Mouse (Mus musculus) lung, postnatal 10 days (tissue): ENCODE results near the gene Stk11ip.
A peak's percentile ranks its signal among the peaks of the same experiment; 100 is the strongest.

Experiments used
- DNase-seq: peaks from one replicate; pipeline ENCODE4 v3.0.0; 2021

Stk11ip gene

GRCm38 (mm10) chr1:75504256-75505045, 16.9 kb upstream of the Stk11ip start:
- no peak for DNase-seq

GRCm38 (mm10) chr1:75505159-75505955, 16.0 kb upstream of the Stk11ip start:
- peak; percentile 80 for DNase-seq

- peak; percentile 88 for DNase-seq
These were observed 15.1 kb upstream of the Stk11ip start, which contains the start of gene Obsl1 for GRCm38 (mm10) chr1:75505956-75506831. Gene Obsl1 (minus strand): TSS chr1:75506452.

- no peak for DNase-seq
These were observed 14.3 kb upstream of the Stk11ip start, which contains the start of gene Inha for GRCm38 (mm10) chr1:75507006-75507405. Gene Inha (plus strand): TSS chr1:75507077.

GRCm38 (mm10) chr1:75509586-75509985, 11.7 kb upstream of the Stk11ip start:
- no peak for DNase-seq

GRCm38 (mm10) chr1:75510154-75510553, 11.2 kb upstream of the Stk11ip start:
- DNase-seq: peak; percentile 33

- no peak for DNase-seq
These were observed 9.7 kb upstream of the Stk11ip start for GRCm38 (mm10) chr1:75511437-75512210.

GRCm38 (mm10) chr1:75512550-75512949, 8.8 kb upstream of the Stk11ip start:
- DNase-seq: no peak

GRCm38 (mm10) chr1:75516703-75517380, 4.5 kb upstream of the Stk11ip start:
- DNase-seq: peak; percentile 14

GRCm38 (mm10) chr1:75517984-75518383, 3.3 kb upstream of the Stk11ip start:
- no peak for DNase-seq

GRCm38 (mm10) chr1:75518427-75518826, 2.9 kb upstream of the Stk11ip start:
- DNase-seq: no peak

- DNase-seq: peak; percentile 21
These were observed 1.8 kb upstream of the Stk11ip start for GRCm38 (mm10) chr1:75519576-75519975.

- peak; percentile 39 for DNase-seq
These were observed 3.4 kb downstream of the Stk11ip start for GRCm38 (mm10) chr1:75524679-75525078.

GRCm38 (mm10) chr1:75530546-75530945, 9.2 kb downstream of the Stk11ip start:
- DNase-seq: no peak

- no peak for DNase-seq
These were observed 11.2 kb downstream of the Stk11ip start for GRCm38 (mm10) chr1:75532280-75533172.

- DNase-seq: no peak
These were observed 12.3 kb downstream of the Stk11ip start for GRCm38 (mm10) chr1:75533325-75534252.

- DNase-seq: no peak
These were observed 16.3 kb downstream of the Stk11ip start for GRCm38 (mm10) chr1:75537587-75537986.

- no peak for DNase-seq
These were observed 17.4 kb downstream of the Stk11ip start for GRCm38 (mm10) chr1:75538597-75539190.

- DNase-seq: no peak
These were observed 20.2 kb downstream of the Stk11ip start for GRCm38 (mm10) chr1:75541496-75541895.
